Mouse (Mus musculus) MEL (cell line): ENCODE results near the gene Prdm16.

ENCODE experiments used
- CTCF ChIP-seq, 3 experiments: IDR thresholded peaks in 2 of 3; conservative IDR thresholded peaks in 1 of 3; 2 replicates each; pipeline ENCODE4 v1.5.1; 2011 to 2012; ENCODE audit warnings: low read length in 3 of 3, low read depth in 2 of 3, mild to moderate bottlenecking in 2 of 3, improper control_type of control experiment in 1 of 3, inconsistent platforms in 1 of 3, mixed read lengths in 1 of 3, moderate library complexity in 1 of 3; ENCODE audit not compliant: control insufficient read depth in 1 of 3, insufficient read depth in 1 of 3, poor library complexity in 1 of 3, severe bottlenecking in 1 of 3
- MXI1 ChIP-seq: IDR thresholded peaks from 2 replicates; pipeline ENCODE4 v1.6.1; 2011; ENCODE audit warnings: mild to moderate bottlenecking, low read depth, low read length, improper control_type of control experiment
- MYC ChIP-seq: IDR thresholded peaks from 2 replicates; pipeline ENCODE4 v1.6.1; 2011; ENCODE audit warnings: low read depth, mild to moderate bottlenecking, low read length, improper control_type of control experiment, moderate library complexity
- RCOR1 ChIP-seq: IDR thresholded peaks from 2 replicates; pipeline ENCODE4 v1.6.1; 2012; ENCODE audit warnings: low read depth, mild to moderate bottlenecking, inconsistent platforms, low read length, improper control_type of control experiment
- ZMIZ1 ChIP-seq: IDR thresholded peaks from 2 replicates; pipeline ENCODE4 v1.6.1; 2012; ENCODE audit warnings: low read depth, mild to moderate bottlenecking, inconsistent platforms, low read length, improper control_type of control experiment, moderate library complexity
- ZNF384 ChIP-seq: IDR thresholded peaks from 2 replicates; pipeline ENCODE4 v1.6.1; 2012; ENCODE audit warnings: low read depth, mild to moderate bottlenecking, inconsistent platforms, low read length, improper control_type of control experiment

DNA sequence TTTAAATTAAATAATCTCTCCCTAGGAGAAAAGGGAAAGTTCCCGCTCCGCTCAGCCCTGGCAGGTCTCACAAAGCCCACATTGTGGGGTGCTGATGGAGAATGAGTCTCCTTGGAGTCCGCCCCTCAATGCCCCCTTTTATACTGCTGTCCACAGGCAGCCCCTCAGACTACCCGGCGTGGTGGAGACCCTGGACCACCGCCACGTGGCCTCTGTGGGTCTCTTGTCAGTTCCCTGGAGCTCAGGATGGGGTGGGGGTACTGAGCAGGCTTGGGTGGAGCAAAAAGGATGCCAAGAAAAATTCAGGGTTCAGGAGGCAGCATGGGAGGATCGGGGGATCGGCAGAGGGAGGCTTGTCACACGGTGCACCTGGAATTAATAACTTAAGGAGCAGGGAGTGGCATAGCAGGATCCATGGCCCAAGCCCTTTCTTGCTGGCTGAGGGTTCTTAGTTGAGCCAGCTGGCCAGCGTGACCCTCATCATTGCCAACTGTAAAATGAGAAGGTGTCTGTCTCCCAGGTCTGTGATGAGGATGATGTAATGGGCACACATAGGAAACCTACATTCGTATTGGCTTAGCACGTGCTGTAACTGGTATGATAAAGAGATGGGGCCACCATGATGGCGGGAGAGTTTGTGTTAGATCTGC, 239.9 kb downstream of the Prdm16 start:
- TF ChIP-seq ZNF384 (no peak), CTCF (IDR thresholded peaks at IDR 0.05 in 2 of 3, conservative IDR thresholded peaks at IDR 0.05 in 1 of 3; ENCODE audit: control insufficient read depth in 1 of 3, insufficient read depth in 1 of 3, low read depth in 2 of 3, low read length in 3 of 3, poor library complexity in 1 of 3, severe bottlenecking in 1 of 3) (no peak), MYC (no peak), RCOR1 (no peak), ZMIZ1 (no peak), MXI1 (no peak)
